Mouse (Mus musculus): ENCODE data around the gene Tm4sf20.

Tm4sf20 gene

DNA sequence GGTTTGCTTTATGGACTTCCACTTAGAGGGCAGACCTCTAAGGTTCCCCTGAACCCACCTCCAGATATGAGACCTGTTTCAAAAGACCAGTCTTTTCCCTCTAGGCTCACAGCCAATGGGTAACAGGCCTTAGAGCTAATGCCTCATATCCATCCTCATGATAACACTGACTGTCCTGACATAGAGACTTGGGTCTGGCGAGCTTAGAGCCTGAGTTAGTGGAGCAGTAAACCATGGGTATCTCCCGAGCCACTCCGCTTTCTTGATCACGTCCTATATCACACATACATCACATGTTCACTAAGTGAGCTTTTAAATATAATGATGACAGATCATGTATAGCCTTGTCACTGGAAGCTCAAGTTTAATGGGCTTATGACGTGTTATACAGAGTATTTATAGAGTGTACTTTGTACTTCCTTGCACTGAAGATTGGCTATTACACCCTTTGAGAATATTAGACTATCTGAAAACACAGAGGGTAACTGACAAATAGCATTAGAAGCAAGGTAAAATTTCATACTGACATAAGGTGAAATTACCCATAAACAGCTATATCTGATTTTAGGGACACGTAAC is 11.2 kb upstream of the Tm4sf20 start:
- no peak for DNase-seq (ENCODE audit: low spot score)

DNA sequence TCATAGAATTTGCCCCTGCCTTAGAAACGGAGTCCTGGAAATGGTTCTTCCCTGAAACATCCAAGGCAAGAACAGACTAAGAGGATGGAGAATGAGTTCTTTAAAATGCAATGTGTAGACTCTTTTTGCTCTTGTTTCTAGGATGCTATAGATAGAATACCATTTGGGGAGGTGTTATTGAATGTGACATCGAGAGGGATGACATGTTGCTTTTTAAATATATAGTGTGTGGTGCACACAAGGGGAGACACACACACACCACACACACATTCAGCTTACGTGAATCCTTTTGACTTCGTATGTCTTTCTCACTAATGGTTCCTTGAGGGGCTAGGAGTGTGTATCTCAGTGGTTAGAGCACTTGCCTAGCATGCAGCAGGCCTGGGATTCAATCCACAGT is 7.0 kb upstream of the Tm4sf20 start:
- no peak for DNase-seq (ENCODE audit: low spot score)

DNA sequence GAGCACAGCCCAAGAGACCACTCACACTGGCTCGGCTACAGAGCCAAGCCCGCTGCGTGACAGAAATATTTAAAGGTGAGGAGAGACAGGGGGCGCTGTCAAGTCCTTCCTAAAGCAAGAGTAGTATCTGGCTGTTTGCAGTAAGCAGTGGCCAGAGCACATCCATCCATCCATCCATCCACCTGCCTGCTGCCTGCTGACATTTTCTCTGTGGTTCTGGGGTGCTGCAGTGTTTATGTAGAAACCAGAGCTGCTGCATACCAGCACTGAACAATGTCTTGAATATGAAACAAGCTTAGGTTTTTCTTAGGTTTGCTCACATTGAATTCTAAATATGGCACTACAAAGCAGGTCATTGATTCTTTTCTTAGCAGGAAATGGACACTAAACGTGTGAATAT is 4.9 kb upstream of the Tm4sf20 start:
- DNase-seq (ENCODE audit: low spot score), result no peak

DNA sequence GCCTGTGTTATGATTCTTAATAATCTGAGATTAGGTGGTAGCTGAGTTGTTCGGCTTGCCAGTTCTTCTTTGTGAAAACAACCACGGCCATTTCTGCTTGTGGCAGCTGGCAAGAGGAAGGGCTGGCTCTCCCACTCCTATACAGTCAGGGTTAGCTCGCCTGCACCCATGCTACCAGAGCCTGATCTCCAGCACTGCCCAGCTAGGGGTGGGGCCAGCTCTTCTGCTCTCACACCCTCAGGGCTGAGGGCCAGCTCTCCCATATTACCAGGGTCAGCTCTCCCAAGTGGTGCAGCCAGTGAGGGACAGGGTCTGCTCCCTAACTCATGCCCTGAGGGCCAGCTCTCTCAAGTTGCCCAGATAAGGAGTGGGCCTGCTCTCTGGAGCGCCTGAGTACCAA is 4.2 kb upstream of the Tm4sf20 start:
- no peak for DNase-seq (ENCODE audit: low spot score)

DNA sequence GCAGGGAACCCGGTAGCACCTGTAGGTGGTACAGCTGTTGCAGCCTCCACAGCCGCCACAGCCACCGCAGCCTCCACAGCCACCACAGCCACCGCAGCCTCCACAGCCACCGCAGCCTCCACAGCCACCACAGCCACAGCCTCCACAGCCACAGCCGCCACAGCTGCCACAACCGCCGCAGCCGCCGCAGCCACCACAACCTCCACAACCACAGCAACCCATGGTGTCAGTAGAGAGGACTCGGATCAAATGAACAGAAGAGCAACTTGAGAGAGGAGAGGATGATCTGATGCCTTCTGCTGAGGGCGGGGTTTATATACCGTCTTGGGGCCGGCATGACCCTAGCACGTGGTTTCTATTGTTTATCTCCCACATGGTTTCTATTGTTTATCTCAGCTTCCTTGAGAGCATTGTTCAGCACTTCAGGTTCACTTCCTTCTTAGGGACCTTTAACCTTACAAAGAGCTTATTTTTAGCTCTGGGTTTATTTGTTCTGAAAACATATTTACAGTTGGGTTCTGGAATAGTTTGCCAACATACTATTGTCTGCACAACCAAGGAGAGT is 2.8 kb upstream of the Tm4sf20 start, which contains the start of gene Gm47791:
Gene Gm47791, minus strand, starts transcription at position 222 of the 565 bp plus-strand sequence.
- no peak for DNase-seq (ENCODE audit: low spot score)

DNA sequence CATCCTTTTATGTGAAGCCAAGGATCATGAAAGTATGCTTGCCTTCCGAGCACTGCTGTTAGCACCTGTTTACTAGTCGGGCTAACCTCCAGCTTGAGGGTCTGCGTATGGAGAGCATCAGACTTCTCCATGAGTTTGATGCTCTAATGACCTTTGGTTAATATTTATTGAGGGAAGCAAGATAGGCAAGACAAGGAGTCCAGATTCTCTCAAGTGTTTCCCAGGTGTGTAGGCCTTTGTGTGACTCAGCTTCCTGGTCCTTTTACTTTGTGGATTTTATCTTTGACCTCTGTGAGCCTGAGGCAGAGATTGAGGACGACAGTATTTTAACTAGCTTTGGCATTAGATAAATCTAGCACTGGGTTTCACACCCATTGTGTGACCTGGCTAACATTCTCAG is 1.6 kb downstream of the Tm4sf20 start:
- peak; percentile 40 for DNase-seq (ENCODE audit: low spot score)

DNA sequence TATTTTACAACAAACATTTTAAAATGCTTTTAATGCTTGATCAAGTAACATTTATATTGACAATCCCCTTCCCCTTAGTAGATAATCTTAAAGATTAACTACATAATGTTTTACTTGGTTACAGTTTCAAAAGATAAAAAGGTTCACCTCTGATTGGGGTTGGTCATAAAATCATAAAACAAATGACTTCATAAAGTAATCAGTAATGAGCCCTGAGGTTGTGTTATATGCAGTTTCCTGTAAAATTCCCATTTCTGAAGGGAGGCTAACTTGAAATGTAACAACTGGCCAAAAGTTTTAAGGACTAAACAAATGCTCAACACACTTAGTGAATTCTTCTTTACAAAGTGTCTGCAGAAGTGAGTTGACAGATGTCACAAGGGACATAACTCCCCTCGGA is 2.0 kb downstream of the Tm4sf20 start:
- no peak for DNase-seq (ENCODE audit: low spot score)

DNA sequence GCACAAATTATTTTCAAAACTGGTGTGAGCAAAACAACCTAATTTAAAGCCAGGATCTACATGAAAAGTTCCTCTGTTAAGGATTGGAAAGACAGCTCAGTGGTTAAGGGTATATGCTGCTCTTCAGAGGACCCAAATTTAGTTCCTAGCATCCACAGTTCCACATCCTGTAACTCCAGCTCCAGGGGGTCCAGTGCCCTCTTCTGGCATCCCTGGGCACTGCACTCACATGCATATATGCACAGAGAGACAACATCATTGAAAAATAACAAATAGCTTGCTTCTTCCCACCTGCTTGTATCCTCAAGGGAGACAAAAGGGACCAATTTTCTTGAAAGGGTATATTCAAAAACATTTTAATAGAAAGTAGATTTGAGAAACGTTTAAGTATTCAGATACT is 6.0 kb downstream of the Tm4sf20 start:
- DNase-seq (ENCODE audit: low spot score), result no peak

DNA sequence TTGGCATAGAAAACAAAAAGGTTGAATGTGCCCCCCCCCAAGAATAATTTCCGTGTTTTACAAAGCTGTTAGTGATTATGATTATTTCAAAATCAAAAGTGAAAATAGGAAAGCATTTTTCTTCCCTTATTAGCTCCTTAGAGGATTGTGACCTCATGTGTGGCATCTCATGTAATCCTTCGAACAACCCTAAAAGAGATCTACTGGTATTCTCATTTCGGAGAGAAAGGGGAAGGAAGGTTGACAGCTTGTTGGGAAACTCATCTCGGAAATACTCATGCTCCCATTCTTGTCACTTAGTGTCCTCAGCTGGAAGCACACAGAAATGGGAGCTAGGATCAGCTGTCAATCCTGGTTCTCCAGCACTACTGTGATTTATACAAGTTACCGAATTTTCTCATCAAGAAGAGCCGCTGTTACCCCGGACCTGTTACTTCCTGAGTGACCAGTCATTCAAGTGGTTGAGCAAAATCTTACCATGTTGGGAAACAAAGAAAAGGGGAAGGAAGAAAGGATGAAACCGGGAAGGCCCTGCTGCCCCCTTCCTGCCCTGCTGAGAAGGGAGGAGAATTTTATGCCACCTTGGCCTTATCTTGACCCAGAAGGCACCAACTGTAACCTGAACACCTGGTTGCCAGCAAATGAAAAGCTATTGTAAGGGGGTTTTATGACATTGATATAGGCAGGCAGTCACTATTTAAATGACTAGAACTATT is 6.6 kb downstream of the Tm4sf20 start:
- no peak for DNase-seq (ENCODE audit: low spot score)

DNA sequence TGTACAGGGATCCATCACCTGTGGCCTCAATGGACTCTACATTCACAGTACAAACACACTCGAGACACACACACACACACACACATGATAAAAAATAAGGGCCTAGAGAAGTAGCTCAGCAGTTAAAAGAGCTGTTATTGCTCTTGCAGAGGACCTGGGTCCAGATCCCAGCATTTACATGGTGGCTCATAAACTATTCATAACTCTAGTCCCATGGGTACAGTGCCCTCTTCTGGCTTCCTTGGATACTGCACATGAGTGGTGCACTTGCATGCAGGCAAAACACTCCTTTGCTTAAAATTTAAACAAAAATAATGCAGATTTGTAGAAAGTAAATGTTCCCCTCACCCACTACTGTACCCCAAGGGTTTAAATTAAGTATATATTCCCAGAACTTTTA is 8.7 kb downstream of the Tm4sf20 start:
- DNase-seq (ENCODE audit: low spot score), result no peak

DNA sequence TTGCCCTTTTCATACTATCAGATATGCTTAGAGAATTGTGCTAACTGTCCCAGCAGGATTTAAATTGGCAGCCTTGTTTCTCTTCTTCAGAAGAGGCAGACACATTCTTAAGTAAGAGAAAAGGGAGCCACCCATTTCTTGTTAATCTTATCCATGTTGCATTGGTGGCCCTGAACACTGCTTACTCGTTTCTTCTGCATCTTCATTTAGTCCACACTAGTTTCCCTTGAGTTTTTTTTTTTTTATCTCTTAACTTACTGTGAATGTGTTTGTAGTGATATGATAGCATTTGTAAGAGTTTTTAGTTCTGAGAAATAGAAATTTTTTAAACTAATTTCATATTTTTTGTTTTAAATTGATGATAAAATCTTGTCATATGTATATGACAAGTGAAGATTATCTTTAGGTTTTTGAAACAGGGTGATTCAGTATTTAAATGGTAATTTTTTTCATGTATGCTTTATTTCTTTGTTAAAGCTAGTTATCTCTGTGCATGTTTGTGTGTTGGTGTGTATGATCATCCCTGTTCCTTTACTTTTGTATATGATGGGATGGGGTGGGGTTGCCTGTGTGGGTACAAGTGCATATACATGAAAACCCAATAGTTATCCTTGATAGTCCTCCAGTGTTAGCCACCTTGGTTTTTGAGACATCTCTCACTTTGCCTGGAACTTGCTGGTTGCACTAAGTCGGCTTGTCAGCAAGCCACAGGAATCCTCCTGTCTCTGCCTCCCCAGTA is 20.4 kb downstream of the Tm4sf20 start:
- DNase-seq (ENCODE audit: low spot score), result no peak

DNA sequence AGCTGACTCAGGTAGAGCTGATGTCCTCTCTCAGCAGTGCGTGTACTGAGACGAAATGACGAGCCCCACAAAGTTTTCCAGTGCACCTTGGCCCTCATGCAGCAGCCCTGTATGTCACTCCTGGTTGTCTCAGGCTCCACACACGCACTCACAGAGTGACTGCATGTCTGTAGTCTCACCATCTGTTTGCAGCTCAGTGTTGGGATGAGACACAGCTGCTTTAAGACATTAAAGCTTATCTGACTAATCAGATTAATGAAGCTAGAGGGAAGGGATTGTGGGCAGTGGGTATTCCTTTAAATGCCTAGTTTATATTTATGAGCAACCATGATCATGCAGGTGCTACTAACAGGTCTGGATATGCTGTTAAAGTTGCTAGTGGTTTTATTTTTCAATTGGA is 21.9 kb downstream of the Tm4sf20 start:
- DNase-seq (ENCODE audit: low spot score), result no peak

DNA sequence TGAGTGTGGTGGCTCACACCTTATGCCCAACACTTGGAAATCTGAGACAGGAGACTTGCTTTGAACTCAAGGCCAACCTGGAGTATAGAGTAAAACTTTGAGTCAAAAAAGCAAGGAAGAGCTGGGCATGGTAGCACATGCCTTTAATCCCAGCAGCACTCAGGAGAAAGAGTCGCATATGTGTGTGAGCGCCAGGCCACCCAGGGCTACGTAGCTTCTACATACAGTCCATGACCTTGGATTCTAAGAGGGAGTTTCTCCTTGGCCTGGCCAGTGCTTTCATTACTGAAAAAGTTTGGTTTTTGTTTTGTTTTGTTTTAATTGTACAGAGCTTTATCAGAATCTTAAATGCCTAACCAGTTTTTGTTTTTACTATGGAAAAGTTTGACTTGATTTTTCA is 24.3 kb downstream of the Tm4sf20 start:
- DNase-seq (ENCODE audit: low spot score), result no peak

DNA sequence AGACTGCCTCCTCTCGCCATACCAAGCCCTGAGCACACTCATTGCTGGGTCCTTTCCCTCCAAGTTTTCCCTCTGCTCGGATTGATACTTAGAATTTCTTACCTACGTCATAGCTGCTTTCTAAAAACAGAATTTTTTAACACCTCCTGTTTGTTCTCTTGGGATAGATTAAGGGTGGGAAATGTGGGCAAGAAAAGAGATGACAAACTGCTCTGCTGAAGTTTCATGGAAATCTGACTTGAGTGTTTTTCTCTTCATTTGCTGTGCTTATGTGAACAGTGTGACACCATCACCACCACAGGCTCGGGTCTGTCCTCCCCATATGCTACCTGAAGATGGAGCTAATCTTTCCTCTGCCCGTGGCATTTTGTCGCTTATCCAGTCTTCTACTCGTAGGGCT is 26.7 kb downstream of the Tm4sf20 start:
- no peak for DNase-seq (ENCODE audit: low spot score)

DNA sequence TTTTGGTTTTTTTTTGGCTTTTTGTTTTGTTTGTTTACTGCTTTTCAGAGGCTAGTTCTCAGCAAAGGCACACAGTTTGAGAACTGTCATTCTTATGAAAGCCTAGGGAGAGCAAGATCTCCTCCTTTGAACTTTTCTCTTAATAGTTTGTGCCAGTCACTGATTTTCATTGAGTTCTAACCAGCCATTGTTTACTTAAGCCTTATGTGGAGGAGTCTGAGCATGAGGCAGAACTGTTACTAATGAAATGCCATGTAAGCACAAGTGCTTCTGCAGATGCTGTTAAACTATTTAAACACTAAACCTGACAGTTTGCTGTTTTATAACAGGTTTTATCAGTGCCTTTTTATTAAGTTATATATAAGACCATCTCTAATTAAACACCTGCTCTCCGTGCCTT is 30.2 kb downstream of the Tm4sf20 start:
- no peak for DNase-seq (ENCODE audit: low spot score)

DNA sequence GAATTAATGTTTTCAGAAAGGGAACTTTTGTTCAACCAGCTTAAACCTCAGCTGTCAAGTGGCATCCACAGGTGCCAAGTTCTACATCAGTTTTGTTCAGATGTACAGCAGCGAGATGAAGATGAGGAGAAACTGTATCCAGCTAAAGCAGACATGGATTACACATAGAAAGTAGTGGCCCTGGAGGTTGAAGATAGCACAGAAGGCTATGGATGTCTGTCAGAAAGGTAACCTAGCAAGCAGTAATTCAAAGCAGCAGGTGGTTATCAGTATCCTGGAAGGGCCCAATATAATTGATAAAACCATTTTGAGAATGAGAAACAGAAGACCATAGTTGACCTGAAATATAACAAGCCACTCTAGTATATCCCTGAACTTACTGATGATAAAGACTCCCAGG is 34.9 kb downstream of the Tm4sf20 start:
- no peak for DNase-seq (ENCODE audit: low spot score)

DNA sequence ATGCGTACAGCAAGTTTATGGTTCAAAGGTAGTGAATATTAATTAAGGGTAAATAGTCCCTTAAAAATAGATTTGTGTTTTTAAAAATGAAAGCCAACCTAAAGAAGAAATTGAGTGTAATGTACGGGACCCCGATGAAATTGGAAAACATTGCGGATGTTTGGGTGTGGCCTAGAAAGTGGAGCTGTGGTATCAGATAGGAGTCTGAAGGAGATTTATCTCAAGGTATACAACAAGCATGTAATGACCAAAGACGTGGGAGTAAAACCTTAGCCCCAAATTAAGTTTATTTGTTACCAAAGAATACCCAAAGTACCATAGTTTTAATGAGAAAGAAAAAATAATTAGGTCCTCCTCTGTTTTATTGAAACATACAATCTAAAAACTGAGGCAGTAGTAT is 41.8 kb downstream of the Tm4sf20 start:
- no peak for DNase-seq (ENCODE audit: low spot score)

DNA sequence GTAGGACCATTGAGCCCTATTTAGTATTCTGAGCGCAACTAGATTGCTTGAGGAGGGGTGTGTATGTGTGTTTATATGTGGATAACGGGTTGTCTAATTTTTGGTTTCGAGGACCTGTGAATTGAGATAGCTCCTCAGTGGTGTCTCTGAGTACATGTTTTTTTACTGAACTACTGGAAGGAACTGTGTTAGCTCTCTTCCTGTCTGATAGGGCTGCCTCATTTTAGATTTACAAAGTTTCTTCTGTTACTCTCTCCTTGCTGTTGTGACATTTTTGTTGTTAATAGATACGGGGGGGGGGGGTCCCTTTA is 42.4 kb downstream of the Tm4sf20 start:
- DNase-seq (ENCODE audit: low spot score), result no peak

DNA sequence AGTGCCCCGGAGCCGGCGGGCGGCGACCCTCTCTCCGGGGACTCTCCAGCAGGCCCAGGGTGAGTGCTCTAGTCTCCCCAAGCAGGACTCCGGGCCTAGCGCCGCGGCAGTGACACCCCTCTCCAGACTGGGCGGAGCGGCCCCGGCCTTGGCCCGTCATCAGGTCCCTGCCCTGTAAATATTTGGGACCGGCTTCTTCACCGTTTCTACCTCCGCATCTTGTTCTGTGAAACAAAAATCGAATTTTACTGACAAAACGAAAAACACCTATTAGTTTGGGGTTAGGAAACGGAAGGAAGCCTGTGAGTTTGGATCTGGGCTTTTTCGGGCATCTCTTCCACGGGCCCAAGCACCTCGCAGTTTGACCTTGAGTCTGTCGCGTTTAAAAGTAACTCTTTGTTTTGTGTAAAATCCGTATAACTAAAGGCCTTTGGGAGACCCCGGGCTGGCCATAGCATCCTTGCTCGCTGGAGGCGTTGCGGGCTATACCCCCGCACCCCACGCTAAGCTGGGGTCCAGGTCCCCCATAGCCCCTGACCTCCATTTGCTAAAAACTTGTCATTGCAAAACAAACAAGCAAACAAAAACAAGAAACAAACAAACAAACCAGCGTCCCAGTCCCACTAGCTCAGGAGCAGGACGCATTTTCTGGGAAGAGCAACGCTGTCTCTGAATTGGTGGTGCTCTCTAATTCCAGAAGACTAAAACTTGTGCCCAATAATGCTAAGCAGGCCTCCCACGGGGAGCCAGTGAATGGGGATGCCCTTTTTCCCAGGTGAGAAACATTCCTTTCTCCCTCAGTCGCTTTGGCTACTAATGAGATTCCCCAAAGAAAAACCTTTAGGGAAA is 43.0 kb downstream of the Tm4sf20 start:
- DNase-seq (ENCODE audit: low spot score), result no peak

DNA sequence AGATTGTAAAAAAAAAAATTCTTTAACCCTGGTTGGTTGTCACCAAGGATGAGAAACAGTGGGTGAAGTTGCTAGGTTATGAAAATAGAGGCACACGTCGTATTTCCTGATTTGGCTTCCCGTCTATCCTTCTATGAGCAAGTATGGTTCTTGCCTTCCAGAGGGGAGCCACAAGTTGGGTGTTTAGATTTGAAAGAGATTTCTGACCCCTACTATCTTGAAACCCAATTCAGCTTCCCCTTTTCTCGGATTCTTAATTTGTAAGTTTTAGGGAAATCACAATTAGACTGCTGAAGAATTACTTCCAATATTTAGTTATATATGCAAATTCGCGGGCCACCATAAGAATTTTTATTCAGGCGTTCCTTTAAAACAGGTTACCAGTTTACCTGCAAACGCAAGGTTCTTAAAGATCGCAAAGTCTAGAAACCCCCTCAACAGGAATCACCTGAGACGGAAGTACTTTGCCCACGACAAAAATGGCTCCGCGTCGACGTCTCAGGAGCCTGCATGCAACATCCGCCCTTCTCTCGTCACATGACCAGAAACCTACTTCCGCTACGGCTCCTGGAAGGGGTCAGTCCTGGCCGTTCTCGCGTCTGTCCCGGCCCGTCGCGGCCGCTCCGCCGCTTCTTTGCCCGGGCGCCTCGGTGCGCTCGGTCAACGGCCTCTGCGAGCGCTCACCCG is 43.8 kb downstream of the Tm4sf20 start, which contains the start of gene Mff:
Gene Mff, plus strand, starts transcription at position 552 of the 687 bp plus-strand sequence.
- peak; percentile 94 for DNase-seq (ENCODE audit: low spot score)

DNA sequence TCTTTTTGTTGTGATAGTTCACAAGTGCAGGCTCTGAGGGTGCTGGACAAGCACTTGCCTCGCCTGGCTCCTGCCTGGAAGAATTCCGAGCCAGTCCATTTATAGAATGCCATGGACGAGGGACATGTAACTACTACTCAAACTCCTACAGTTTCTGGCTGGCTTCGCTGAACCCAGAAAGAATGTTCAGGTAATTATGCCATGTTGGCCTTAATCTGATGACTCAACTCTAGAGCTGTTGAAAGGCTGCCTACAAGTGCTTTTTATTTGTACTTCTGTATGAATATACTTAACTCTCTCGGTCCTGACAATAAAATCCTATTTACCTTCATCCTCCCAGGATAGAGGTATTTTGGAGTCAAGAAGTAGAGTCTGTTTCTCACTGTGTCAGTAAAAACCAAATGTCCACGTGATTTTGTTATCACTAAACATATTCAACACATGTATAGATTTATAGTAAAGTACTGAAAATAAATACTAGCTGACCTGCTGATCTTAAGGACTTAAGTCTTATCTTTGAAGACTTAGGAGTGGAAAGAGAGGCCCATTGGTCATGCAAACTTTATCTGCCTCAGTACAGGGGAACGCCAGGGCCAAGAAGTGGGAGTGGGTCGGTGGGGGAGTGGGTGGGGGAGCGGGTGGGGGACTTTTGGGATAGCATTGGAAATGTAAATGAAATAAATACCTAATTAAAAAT is 50.3 kb downstream of the Tm4sf20 start:
- no peak for DNase-seq (ENCODE audit: low spot score)
